Mouse (Mus musculus): Measurements from ENCODE around the gene Kxd1. TPM values are rescaled to one million over a fixed set of nuclear protein-coding genes. Genes with fewer than 3 reads are reported as not detected.

Kxd1 gene
- polyA plus RNA-seq, 1 experiment from 2014 or later: 59.0 TPM

DNA sequence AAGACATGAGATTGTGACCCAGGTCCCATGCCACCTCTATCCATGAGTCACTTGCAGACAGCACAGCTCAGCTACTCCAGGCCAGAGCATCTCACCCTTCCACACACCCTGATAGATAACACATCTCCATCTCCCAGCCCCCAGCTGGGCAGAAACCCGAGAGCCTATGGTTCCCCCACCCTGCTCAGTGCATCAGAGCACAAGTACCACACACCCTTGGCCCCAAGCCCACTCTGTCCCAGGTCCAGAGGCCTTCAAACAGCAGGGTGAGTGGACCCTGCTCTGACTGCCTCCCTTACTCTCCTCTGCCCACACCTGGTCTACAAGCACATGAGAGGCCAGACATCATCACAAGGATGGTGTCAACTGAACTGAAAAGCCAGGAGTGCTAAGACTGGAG lies 59.8 kb downstream of the Kxd1 start:
- H3K27ac ChIP-seq (ENCODE audit: low read depth): no peak overlapping the region
- H3K36me3 ChIP-seq (ENCODE audit: insufficient read depth): 0 out of 2 replicates have a peak, but pooled peaks cover 4% of the 10 kb centered on the region
- no peaks in the 10 kb centered on the region for H3K27me3 ChIP-seq (ENCODE audit: insufficient read depth, low read length)
- ATAC-seq (ENCODE audit: insufficient read depth) (no peak), DNase-seq (no peak)
- TF ChIP-seq CTCF (IDR thresholded peaks at IDR 0.05; ENCODE audit: low read depth): no peak
- no peak overlapping the region for H3K9ac ChIP-seq
- H3K4me2 ChIP-seq: no peak overlapping the region
- H3K4me1 ChIP-seq (ENCODE audit: insufficient read depth): 0 out of 2 replicates have a peak, but pooled peaks cover 3% of the 10 kb centered on the region
- 59% methylated on average over 1 of the region's 1 CpGs for WGBS
- no peaks in the 10 kb centered on the region for H3K9me3 ChIP-seq (ENCODE audit: low read depth, low read length)
- no peak overlapping the region for H3K4me3 ChIP-seq (ENCODE audit: low read depth, low read length)

DNA sequence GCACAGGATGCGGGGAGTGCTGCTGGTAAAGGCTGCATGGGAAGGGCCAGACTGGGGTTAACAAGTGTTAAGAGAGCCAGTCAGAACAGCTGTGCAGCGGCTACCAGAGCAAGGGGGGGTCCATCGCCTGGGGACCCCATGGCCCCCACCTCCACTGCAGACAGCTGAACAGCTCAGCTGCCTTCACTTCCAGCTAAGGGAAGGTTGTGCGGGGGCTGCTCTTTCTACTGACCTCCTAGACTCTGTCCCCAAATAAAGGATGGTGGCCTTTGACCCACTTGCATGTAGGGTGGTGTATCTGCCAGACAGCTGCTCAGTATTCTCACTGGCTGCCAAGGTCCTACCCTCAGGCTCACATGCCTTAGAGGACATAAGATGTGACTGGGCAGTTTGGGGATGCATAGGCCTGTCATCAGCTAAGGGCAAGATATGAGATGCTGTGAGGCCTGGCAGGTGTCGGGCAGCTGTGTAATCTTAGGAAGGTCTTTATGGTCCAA lies 60.5 kb downstream of the Kxd1 start:
- Histone ChIP-seq H3K36me3 (ENCODE audit: insufficient read depth) (0 out of 2 replicates have a peak, but pooled peaks cover under 1% of the 10 kb centered on the region), H3K4me1 (ENCODE audit: insufficient read depth) (0 out of 2 replicates have a peak, but pooled peaks cover 3% of the 10 kb centered on the region), H3K9ac (no peak overlapping the region), H3K4me3 (ENCODE audit: low read depth, low read length) (no peak overlapping the region), H3K9me3 (ENCODE audit: low read depth, low read length) (no peaks in the 10 kb centered on the region), H3K27me3 (ENCODE audit: insufficient read depth, low read length) (no peaks in the 10 kb centered on the region), H3K4me2 (no peak overlapping the region), H3K27ac (ENCODE audit: low read depth) (no peak overlapping the region)
- ATAC-seq (ENCODE audit: insufficient read depth) (no peak), DNase-seq (no peak)
- WGBS: 59% methylated on average over 5 of the region's 5 CpGs
- TF ChIP-seq CTCF (IDR thresholded peaks at IDR 0.05; ENCODE audit: low read depth): no peak

DNA sequence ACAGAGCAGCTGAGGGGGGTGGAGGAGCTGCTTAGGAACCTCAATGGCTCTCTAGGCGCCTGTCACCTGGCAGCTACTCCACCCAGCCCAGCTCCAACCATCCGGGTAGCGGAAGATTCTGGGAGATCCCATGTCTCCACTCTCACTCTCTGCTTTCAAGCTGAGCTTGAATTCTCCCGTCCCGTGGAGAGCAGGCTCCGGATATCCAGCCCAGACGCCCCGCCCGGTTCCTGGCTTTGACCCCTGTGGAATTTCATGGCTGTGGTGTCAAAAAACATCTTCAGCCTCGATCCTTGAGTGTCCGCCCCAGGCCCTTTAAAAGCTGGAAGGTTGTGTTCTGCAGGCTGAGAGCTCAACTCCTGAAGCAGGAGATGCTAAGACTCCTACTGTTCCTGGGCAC lies 61.0 kb downstream of the Kxd1 start:
- H3K4me3 ChIP-seq (ENCODE audit: low read depth, low read length): no peak overlapping the region
- H3K36me3 ChIP-seq (ENCODE audit: insufficient read depth): no peaks in the 10 kb centered on the region
- no peak overlapping the region for H3K4me2 ChIP-seq
- no peaks in the 10 kb centered on the region for H3K9me3 ChIP-seq (ENCODE audit: low read depth, low read length)
- DNase-seq (no peak), ATAC-seq (ENCODE audit: insufficient read depth) (no peak)
- H3K27ac ChIP-seq (ENCODE audit: low read depth): no peak overlapping the region
- TF ChIP-seq CTCF (IDR thresholded peaks at IDR 0.05; ENCODE audit: low read depth): no peak
- no peak overlapping the region for H3K9ac ChIP-seq
- 45% methylated on average over 11 of the region's 11 CpGs for WGBS
- no peaks in the 10 kb centered on the region for H3K27me3 ChIP-seq (ENCODE audit: insufficient read depth, low read length)
- H3K4me1 ChIP-seq (ENCODE audit: insufficient read depth): 0 out of 2 replicates have a peak, but pooled peaks cover 3% of the 10 kb centered on the region

DNA sequence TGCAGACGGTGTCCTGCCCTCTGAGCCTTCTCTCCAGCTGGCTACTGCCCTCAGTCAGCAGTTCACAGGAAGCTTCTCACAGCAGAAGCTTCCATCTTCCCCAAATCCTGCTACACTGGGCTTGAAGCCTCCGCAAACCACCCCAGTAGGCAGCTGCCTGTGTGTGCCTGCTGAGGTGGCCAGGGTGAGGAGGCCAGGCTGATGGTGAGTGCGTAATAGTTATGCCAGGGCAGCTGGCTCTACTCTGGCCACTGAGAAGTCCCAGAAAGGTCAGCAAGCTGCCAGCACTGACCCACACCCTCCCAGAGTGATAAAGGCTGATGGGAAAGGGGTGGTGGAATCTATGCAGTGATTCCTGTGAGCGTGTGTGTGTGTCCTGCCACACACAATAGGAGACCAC lies 61.5 kb downstream of the Kxd1 start:
- no peak overlapping the region for H3K9ac ChIP-seq
- no peak overlapping the region for H3K4me3 ChIP-seq (ENCODE audit: low read depth, low read length)
- H3K9me3 ChIP-seq (ENCODE audit: low read depth, low read length): no peaks in the 10 kb centered on the region
- ATAC-seq (ENCODE audit: insufficient read depth) (no peak), DNase-seq (no peak)
- no peaks in the 10 kb centered on the region for H3K27me3 ChIP-seq (ENCODE audit: insufficient read depth, low read length)
- H3K36me3 ChIP-seq (ENCODE audit: insufficient read depth): no peaks in the 10 kb centered on the region
- WGBS: 85% methylated on average over 4 of the region's 4 CpGs
- 0 out of 2 replicates have a peak, but pooled peaks cover 3% of the 10 kb centered on the region for H3K4me1 ChIP-seq (ENCODE audit: insufficient read depth)
- H3K27ac ChIP-seq (ENCODE audit: low read depth): no peak overlapping the region
- H3K4me2 ChIP-seq: no peak overlapping the region
- no peak for TF ChIP-seq CTCF (IDR thresholded peaks at IDR 0.05; ENCODE audit: low read depth)

DNA sequence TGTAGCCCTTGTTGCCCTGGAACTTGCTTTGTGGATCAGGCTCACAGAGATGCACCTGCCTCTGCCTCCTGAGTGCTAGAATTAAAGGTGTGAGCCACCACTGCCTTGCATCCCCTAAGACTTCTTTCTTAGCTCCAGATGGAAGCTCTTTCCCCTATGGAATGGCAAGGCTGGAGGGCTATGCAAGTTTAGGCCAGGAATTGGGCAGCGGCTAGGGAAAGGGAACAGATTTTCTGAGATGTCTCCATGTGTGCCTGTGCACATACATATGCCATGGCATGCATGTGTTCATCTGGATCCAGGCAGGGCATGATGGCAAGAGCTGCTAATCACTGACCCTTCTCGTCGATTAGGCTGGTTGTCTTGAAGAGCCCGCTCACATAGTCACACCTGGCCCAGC lies 62.1 kb downstream of the Kxd1 start:
- Histone ChIP-seq H3K4me3 (ENCODE audit: low read depth, low read length) (no peak overlapping the region), H3K9me3 (ENCODE audit: low read depth, low read length) (no peaks in the 10 kb centered on the region), H3K9ac (no peak overlapping the region), H3K36me3 (ENCODE audit: insufficient read depth) (no peaks in the 10 kb centered on the region), H3K4me1 (ENCODE audit: insufficient read depth) (0 out of 2 replicates have a peak, but pooled peaks cover 3% of the 10 kb centered on the region), H3K27ac (ENCODE audit: low read depth) (no peak overlapping the region), H3K27me3 (ENCODE audit: insufficient read depth, low read length) (no peaks in the 10 kb centered on the region), H3K4me2 (no peak overlapping the region)
- TF ChIP-seq CTCF (IDR thresholded peaks at IDR 0.05; ENCODE audit: low read depth): no peak
- ATAC-seq (ENCODE audit: insufficient read depth) (no peak), DNase-seq (no peak)
- WGBS: 91% methylated on average over 4 of the region's 4 CpGs

DNA sequence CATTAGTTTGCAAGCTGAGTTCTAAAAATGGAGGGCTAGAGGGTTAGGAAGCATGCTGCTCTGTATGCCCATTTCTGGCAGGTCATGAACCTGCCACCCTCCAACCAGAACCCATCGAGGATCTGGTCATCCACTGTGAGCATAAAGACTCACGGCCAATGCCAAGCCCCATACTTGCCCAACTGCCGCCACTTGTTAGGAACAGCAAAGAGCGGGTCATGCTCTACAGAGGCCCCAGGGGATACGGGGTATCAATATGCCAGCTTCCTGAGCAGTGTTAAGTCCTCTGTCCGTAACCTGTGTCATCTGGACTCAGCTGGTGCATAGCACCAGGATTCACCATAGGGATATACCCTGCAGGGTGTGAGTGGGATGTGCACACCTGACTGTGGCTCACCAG lies 63.6 kb downstream of the Kxd1 start:
- ATAC-seq (ENCODE audit: insufficient read depth) (no peak), DNase-seq (no peak)
- H3K36me3 ChIP-seq (ENCODE audit: insufficient read depth): no peaks in the 10 kb centered on the region
- H3K9ac ChIP-seq: no peak overlapping the region
- no peak overlapping the region for H3K4me2 ChIP-seq
- H3K9me3 ChIP-seq (ENCODE audit: low read depth, low read length): no peaks in the 10 kb centered on the region
- no peaks in the 10 kb centered on the region for H3K27me3 ChIP-seq (ENCODE audit: insufficient read depth, low read length)
- H3K4me3 ChIP-seq (ENCODE audit: low read depth, low read length): no peak overlapping the region
- WGBS: 85% methylated on average over 6 of the region's 6 CpGs
- no peak overlapping the region for H3K27ac ChIP-seq (ENCODE audit: low read depth)
- no peaks in the 10 kb centered on the region for H3K4me1 ChIP-seq (ENCODE audit: insufficient read depth)
- no peak for TF ChIP-seq CTCF (IDR thresholded peaks at IDR 0.05; ENCODE audit: low read depth)

DNA sequence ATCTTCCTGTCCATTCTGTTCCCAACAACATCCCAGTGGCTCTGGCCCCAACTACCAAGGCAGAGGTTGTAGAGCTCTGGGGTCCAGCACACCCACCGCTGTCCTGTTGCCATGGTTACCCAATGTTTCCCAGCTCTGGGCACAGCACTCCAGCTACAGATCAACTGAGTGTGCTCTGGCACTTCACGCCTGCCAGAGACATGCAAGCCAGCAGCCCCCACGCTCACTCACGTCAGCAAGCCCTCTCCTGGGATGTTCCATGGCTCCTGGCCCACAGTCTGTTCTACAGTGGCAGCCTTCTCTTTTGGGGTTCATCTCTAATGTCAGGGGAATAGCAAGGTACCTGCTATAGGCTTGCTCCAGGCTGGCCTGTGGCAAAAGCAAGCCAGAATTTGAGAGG lies 64.5 kb downstream of the Kxd1 start:
- DNase-seq: no peak
- no peaks in the 10 kb centered on the region for H3K27me3 ChIP-seq (ENCODE audit: insufficient read depth, low read length)
- WGBS: 71% methylated on average over 4 of the region's 4 CpGs

DNA sequence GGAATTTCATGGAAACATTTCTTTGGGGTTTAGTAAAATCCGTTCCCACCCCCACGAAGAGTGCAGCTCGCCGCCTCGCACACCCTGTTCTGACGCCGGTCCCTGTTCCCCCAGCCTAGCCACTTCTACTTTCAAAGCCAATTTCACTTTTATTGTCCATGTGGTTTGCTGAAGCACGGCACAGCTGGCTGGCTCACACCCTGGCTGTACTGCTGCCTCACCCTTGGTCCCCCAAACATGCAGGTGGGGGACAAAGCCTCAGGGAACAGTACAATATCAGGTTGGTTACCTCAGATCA lies 65.3 kb downstream of the Kxd1 start:
- Histone ChIP-seq H3K4me2 (no peak overlapping the region), H3K9me3 (ENCODE audit: low read depth, low read length) (no peaks in the 10 kb centered on the region), H3K9ac (no peak overlapping the region), H3K4me3 (ENCODE audit: low read depth, low read length) (no peak overlapping the region), H3K36me3 (ENCODE audit: insufficient read depth) (no peaks in the 10 kb centered on the region), H3K27ac (ENCODE audit: low read depth) (no peak overlapping the region), H3K4me1 (ENCODE audit: insufficient read depth) (no peaks in the 10 kb centered on the region), H3K27me3 (ENCODE audit: insufficient read depth, low read length) (no peaks in the 10 kb centered on the region)
- ATAC-seq (ENCODE audit: insufficient read depth): no peak
- no peak for TF ChIP-seq CTCF (IDR thresholded peaks at IDR 0.05; ENCODE audit: low read depth)
- 92% methylated on average over 8 of the region's 8 CpGs for WGBS
- no peak for DNase-seq

More for the DNA sequence above, 64.5 kb downstream of the Kxd1 start:
- ATAC-seq (ENCODE audit: insufficient read depth): no peak
- H3K27ac ChIP-seq (ENCODE audit: low read depth): no peak overlapping the region
- no peaks in the 10 kb centered on the region for H3K9me3 ChIP-seq (ENCODE audit: low read depth, low read length)
- no peaks in the 10 kb centered on the region for H3K36me3 ChIP-seq (ENCODE audit: insufficient read depth)
- TF ChIP-seq CTCF (IDR thresholded peaks at IDR 0.05; ENCODE audit: low read depth): no peak
- no peak overlapping the region for H3K9ac ChIP-seq
- no peak overlapping the region for H3K4me2 ChIP-seq
- no peak overlapping the region for H3K4me3 ChIP-seq (ENCODE audit: low read depth, low read length)
- H3K4me1 ChIP-seq (ENCODE audit: insufficient read depth): no peaks in the 10 kb centered on the region
